Mouse (Mus musculus) liver, embryonic 13.5 days (tissue): Measurements from ENCODE around the gene Insm1. TPM values are rescaled to one million over a fixed set of nuclear protein-coding genes. Genes with fewer than 3 reads are reported as not detected.

Source experiments
- ATAC-seq: fragments of 200-750 bp; cut with Nextera tagmentation; 2 replicates; pipeline ENCODE4 v1.8.0; 2017; ENCODE audit warnings: low read depth, mild to moderate bottlenecking, moderate number of reproducible peaks, moderate library complexity
- DNase-seq: peaks from one replicate; pipeline ENCODE4 v3.0.0; 2022
- H3K27ac ChIP-seq: fragments of 300-500 bp; sonication (generic); 2 replicates; pipeline ENCODE4 v1.5.1; 2015; ENCODE audit warnings: moderate library complexity, mild to moderate bottlenecking, inconsistent platforms
- H3K27me3 ChIP-seq: fragments of 300-500 bp; sonication (generic); 2 replicates; pipeline ENCODE4 v1.6.1; 2015; ENCODE audit warnings: mild to moderate bottlenecking, inconsistent platforms
- H3K36me3 ChIP-seq: fragments of 300-500 bp; sonication (generic); 2 replicates; pipeline ENCODE4 v1.6.1; 2015; ENCODE audit warnings: mild to moderate bottlenecking, inconsistent platforms
- H3K4me1 ChIP-seq: fragments of 300-500 bp; sonication (generic); replicated peaks from 2 replicates; pipeline ENCODE4 v1.6.1; 2015; ENCODE audit warnings: inconsistent platforms
- H3K4me2 ChIP-seq: fragments of 300-500 bp; sonication (generic); 2 replicates; pipeline ENCODE4 v1.6.1; 2015; ENCODE audit warnings: inconsistent platforms, mild to moderate bottlenecking, moderate library complexity
- H3K4me3 ChIP-seq: fragments of 300-500 bp; sonication (generic); replicated peaks from 2 replicates; pipeline ENCODE4 v1.5.1; 2015; ENCODE audit warnings: mild to moderate bottlenecking, inconsistent platforms
- H3K9ac ChIP-seq: fragments of 300-500 bp; sonication (generic); 2 replicates; pipeline ENCODE4 v1.6.1; 2015; ENCODE audit warnings: mild to moderate bottlenecking, inconsistent platforms
- H3K9me3 ChIP-seq: fragments of 300-500 bp; sonication (generic); replicated peaks from 2 replicates; pipeline ENCODE4 v1.6.1; 2016; ENCODE audit warnings: inconsistent platforms
- WGBS: fragments of 180-500 bp; shearing (Covaris S2); methylation state at CpG from one replicate; pipeline ENCODE4 v1.1.7; 2015; ENCODE audit not compliant: insufficient replicate concordance; 5-methylcytosine and 5-hydroxymethylcytosine counted together
- polyA plus RNA-seq: library from polyadenylated mRNA; unstranded; fragments of >200 nt; fragmentation: Nextera tagmentation; extraction: Ambion mirVana; gene quantifications from 2 replicates; pipeline ENCODE4 v1.2.1, GENCODE M21; 2015

Gene Insm1
- polyA plus RNA-seq, 1 experiment from 2014 or later = not detected

GRCm38 (mm10) chr2:146266539-146266938, 44.8 kb downstream of the Insm1 start:
- Histone ChIP-seq H3K4me2 (no peak overlapping the region), H3K27me3 (no peaks in the 10 kb centered on the region), H3K27ac (no peak overlapping the region), H3K9me3 (no peaks in the 10 kb centered on the region), H3K9ac (no peak overlapping the region), H3K36me3 (no peaks in the 10 kb centered on the region), H3K4me3 (no peak overlapping the region), H3K4me1 (no peaks in the 10 kb centered on the region)
- DNase-seq = no peak
- 61% methylated on average over 3 of the region's 3 CpGs for WGBS
- no peak for ATAC-seq
